Mouse (Mus musculus) myocyte (in vitro differentiated cells): ENCODE measurements around the gene Fnbp1l.

Source experiments
- E2F4 ChIP-seq: IDR thresholded peaks from one replicate; pipeline ENCODE4 v1.6.1; 2011; ENCODE audit warnings: mild to moderate bottlenecking, control low read depth, moderate library complexity; ENCODE audit not compliant: insufficient read depth
- POLR2A ChIP-seq: IDR thresholded peaks from one replicate; pipeline ENCODE4 v1.6.1; 2011; ENCODE audit warnings: low read depth, mild to moderate bottlenecking, control low read depth, moderate library complexity; ENCODE audit not compliant: insufficient read length
- SRF ChIP-seq: IDR thresholded peaks from one replicate; pipeline ENCODE4 v1.6.1; 2011; ENCODE audit warnings: low read depth; ENCODE audit not compliant: control insufficient read depth, insufficient read length
- USF1 ChIP-seq: IDR thresholded peaks from one replicate; pipeline ENCODE4 v1.6.1; 2011; ENCODE audit warnings: low read depth, mild to moderate bottlenecking, control low read depth, moderate library complexity

DNA sequence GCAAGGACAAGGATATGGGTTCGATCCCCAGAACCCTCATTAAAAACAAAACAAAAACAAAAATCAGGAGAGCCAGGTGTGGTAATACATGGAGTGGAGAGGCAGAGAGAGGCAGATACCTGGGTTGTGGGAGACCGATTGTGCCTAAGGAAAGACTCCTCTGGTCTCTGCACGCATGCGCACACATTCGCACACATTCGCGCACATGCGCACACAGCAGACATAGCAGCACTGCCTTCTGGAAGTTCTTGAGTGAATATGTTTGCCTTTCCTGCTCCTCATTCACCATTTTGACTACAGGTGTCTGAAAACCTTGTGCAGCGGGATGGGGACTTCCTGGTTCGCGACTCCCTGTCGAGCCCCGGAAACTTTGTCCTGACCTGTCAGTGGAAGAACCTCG, 111.7 kb downstream of the Fnbp1l start:
- TF ChIP-seq SRF (no peak), POLR2A (no peak), E2F4 (no peak), USF1 (no peak)
